Mouse (Mus musculus) ovary, postnatal 14 days (tissue): ENCODE measurements around the gene Rptn.

Experiments
- DNase-seq: peaks from one replicate; pipeline ENCODE4 v3.0.0; 2022; ENCODE audit warnings: low spot score

Gene Rptn

GRCm38 (mm10) chr3:93393366-93393765 is at the start of gene Rptn:
TSS of gene Rptn (plus strand) at chr3:93393699.
- no peak for DNase-seq

GRCm38 (mm10) chr3:93346896-93347295 is 46.6 kb upstream of the Rptn start:
- no peak for DNase-seq

- DNase-seq: peak; percentile 49
Measured at GRCm38 (mm10) chr3:93360045-93360444, 33.5 kb upstream of the Rptn start.

GRCm38 (mm10) chr3:93361933-93362574 is 31.4 kb upstream of the Rptn start:
- DNase-seq: peak; percentile 16

- DNase-seq: no peak
Measured at GRCm38 (mm10) chr3:93366966-93367575, 26.4 kb upstream of the Rptn start.

- no peak for DNase-seq
Measured at GRCm38 (mm10) chr3:93368171-93368570, 25.3 kb upstream of the Rptn start.

- DNase-seq: no peak
Measured at GRCm38 (mm10) chr3:93373416-93373815, 20.1 kb upstream of the Rptn start.

- no peak for DNase-seq
Measured at GRCm38 (mm10) chr3:93375196-93375595, 18.3 kb upstream of the Rptn start.

- no peak for DNase-seq
Measured at GRCm38 (mm10) chr3:93375601-93376000, 17.9 kb upstream of the Rptn start.

- no peak for DNase-seq
Measured at GRCm38 (mm10) chr3:93378146-93378545, 15.4 kb upstream of the Rptn start.

GRCm38 (mm10) chr3:93403936-93404335 is 10.4 kb downstream of the Rptn start:
- no peak for DNase-seq

- DNase-seq: peak; percentile 7
Measured at GRCm38 (mm10) chr3:93406992-93407391, 13.5 kb downstream of the Rptn start.

GRCm38 (mm10) chr3:93411905-93412304 is 18.4 kb downstream of the Rptn start:
- DNase-seq: no peak

- no peak for DNase-seq
Measured at GRCm38 (mm10) chr3:93431673-93432072, 38.2 kb downstream of the Rptn start.

- no peak for DNase-seq
Measured at GRCm38 (mm10) chr3:93442030-93442429, 48.5 kb downstream of the Rptn start, which contains the start of gene Tchh. TSS of gene Tchh (plus strand) at chr3:93442330.

GRCm38 (mm10) chr3:93443501-93444101 is 50.1 kb downstream of the Rptn start:
- peak; percentile 6 for DNase-seq

- DNase-seq: peak; percentile 42
Measured at GRCm38 (mm10) chr3:93444343-93445164, 51.1 kb downstream of the Rptn start.

GRCm38 (mm10) chr3:93445165-93445705 is 51.7 kb downstream of the Rptn start:
- DNase-seq: peak; percentile 8

- peak; percentile 6 for DNase-seq
Measured at GRCm38 (mm10) chr3:93446128-93446755, 52.7 kb downstream of the Rptn start.

- DNase-seq: peak; percentile 6
Measured at GRCm38 (mm10) chr3:93446756-93447137, 53.2 kb downstream of the Rptn start.

- peak; percentile 33 for DNase-seq
Measured at GRCm38 (mm10) chr3:93447138-93447841, 53.8 kb downstream of the Rptn start.
